Mouse (Mus musculus) hindbrain, postnatal 0 days (tissue): ENCODE measurements around the gene Mlkl. TPM values are rescaled to one million over a fixed set of nuclear protein-coding genes. Genes with fewer than 3 reads are reported as not detected.

Experiments
- ATAC-seq: fragments of 200-750 bp; cut with Nextera tagmentation; 2 replicates; pipeline ENCODE4 v1.8.0; 2017; ENCODE audit warnings: mild to moderate bottlenecking, moderate TSS enrichment, moderate library complexity
- DNase-seq: peaks from one replicate; pipeline ENCODE4 v3.0.0-alpha.2; 2015; ENCODE audit warnings: low spot score
- H3K27ac ChIP-seq: fragments of 300-500 bp; sonication (generic); 2 replicates; pipeline ENCODE4 v1.5.1; 2014; ENCODE audit warnings: mild to moderate bottlenecking
- H3K27me3 ChIP-seq: fragments of 300-500 bp; sonication (generic); 2 replicates; pipeline ENCODE4 v1.6.1; 2014; ENCODE audit warnings: low read length, mixed read lengths; ENCODE audit not compliant: insufficient read depth
- H3K36me3 ChIP-seq: fragments of 300-500 bp; sonication (generic); 2 replicates; pipeline ENCODE4 v1.6.1; 2014; ENCODE audit warnings: low read length, mixed read lengths; ENCODE audit not compliant: insufficient read depth
- H3K4me1 ChIP-seq: fragments of 300-500 bp; sonication (generic); 2 replicates; pipeline ENCODE4 v1.6.1; 2014; ENCODE audit warnings: antibody characterized with exemption, low read length, mixed read lengths; ENCODE audit not compliant: insufficient read depth
- H3K4me2 ChIP-seq: fragments of 300-500 bp; sonication (generic); 2 replicates; pipeline ENCODE4 v1.6.1; 2014; ENCODE audit warnings: low read depth, mild to moderate bottlenecking, low read length, moderate library complexity, mixed read lengths
- H3K4me3 ChIP-seq: fragments of 300-500 bp; sonication (generic); 2 replicates; pipeline ENCODE4 v1.5.1; 2014; ENCODE audit warnings: low read length
- H3K9ac ChIP-seq: fragments of 300-500 bp; sonication (generic); replicated peaks from 2 replicates; pipeline ENCODE4 v1.6.1; 2014; ENCODE audit warnings: mild to moderate bottlenecking, low read length, moderate library complexity, mixed read lengths
- H3K9me3 ChIP-seq: fragments of 300-500 bp; sonication (generic); 2 replicates; pipeline ENCODE4 v1.6.1; 2016; ENCODE audit warnings: low read length, mixed read lengths
- CTCF ChIP-seq: IDR thresholded peaks from 2 replicates; pipeline ENCODE4 v1.5.1; 2016; ENCODE audit warnings: antibody characterized with exemption, control low read depth, low read depth
- WGBS: fragments of 180-500 bp; shearing (Covaris S2); extraction: QIAGEN DNeasy Blood & Tissue Kit; methylation state at CpG from one replicate; pipeline ENCODE4 v1.1.7; 2014; 5-methylcytosine and 5-hydroxymethylcytosine counted together
- polyA plus RNA-seq: library from polyadenylated mRNA; unstranded; fragments of >200 nt; fragmentation: Nextera tagmentation; extraction: Ambion mirVana; gene quantifications from 2 replicates; pipeline ENCODE4 v1.2.1, GENCODE M21; 2015
- total RNA-seq: library from RNA; depleted of rRNA; stranded (reverse); fragments of >200 nt; gene quantifications from 2 replicates; pipeline ENCODE4 v1.2.3, GENCODE M21; 2014; rRNA removed

Gene Mlkl
- total RNA-seq (0.63 TPM in 1 of 2 replicates, not detected in the other), polyA plus RNA-seq (0.60 and 0.63 TPM in 2 replicates)

DNA sequence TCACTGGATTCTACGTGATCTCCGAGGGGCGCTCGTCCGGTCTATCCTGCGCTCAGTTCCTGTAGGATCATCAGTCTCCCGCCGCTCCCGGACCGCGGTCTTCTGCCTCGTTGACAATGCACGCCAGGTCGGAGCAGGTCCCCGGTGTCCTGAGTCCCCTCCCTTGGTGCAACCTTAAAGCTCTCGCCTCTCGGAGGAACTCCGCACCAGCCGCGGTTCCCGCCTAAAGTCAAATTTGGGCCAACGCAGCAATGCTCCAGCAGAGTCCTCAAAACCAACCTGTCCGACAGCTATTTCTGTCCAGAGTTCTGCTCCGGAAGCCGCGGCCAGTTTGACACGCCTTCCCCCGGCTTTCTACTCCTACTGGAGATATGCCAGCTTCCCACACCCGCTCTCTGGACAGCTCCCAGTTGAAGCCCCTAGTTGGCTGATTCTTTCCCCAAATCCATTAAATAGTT lies at the start of gene Mlkl:
TSS of gene Mlkl (minus strand) at position 288 of the 458 bp plus-strand sequence.
- Histone ChIP-seq H3K27me3 (no peaks in the 10 kb centered on the region), H3K27ac (no peak within 1 kb of the TSS), H3K9me3 (no peaks in the 10 kb centered on the region), H3K4me1 (no peaks in the 10 kb centered on the region), H3K36me3 (no peaks in the 10 kb centered on the region), H3K4me2 (peak within 1 kb of the TSS; percentile 80), H3K9ac (peak within 1 kb of the TSS; percentile 41; the same call in 1 of the 2 replicates), H3K4me3 (peak within 1 kb of the TSS; percentile 42)
- DNase-seq (peak; percentile 54), ATAC-seq (0 out of 2 replicates have a peak, but pooled peaks have one; percentile 21)
- under 1% methylated on average over 29 of the region's 29 CpGs for WGBS
- no peak for TF ChIP-seq CTCF

- no peak overlapping the region for H3K4me2 ChIP-seq
- H3K4me1 ChIP-seq = no peaks in the 10 kb centered on the region
- H3K36me3 ChIP-seq = no peaks in the 10 kb centered on the region
- no peak for ATAC-seq
- no peak for TF ChIP-seq CTCF
- no peaks in the 10 kb centered on the region for H3K27me3 ChIP-seq
- 58% methylated on average over 9 of the region's 9 CpGs for WGBS
- no peak overlapping the region for H3K4me3 ChIP-seq
- no peak for DNase-seq
- H3K9ac ChIP-seq = no peak overlapping the region
- no peak overlapping the region for H3K27ac ChIP-seq
- H3K9me3 ChIP-seq = no peaks in the 10 kb centered on the region
Observed at GRCm38 (mm10) chr8:111385915-111386314, 47.9 kb upstream of the Mlkl start.

DNA sequence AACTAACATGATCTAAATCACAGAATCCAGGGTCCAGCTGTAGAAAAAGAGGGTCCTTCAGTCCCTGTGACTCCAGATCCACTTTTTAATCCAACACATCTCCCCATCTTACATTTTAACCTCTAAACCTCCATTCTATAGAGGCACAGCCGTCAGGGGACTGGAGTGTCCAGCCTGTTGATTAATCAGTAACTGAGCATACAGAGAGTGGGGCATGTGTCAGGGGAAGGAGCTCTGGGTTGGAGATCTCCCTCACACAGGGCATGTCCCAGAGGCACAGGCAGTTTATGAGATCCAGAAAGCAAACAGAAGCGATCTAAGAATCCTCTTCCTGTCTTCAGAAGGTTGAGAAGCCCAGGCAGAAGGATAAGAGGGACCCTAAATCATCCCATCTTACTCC lies 46.7 kb upstream of the Mlkl start:
- WGBS = 47% methylated on average over 2 of the region's 2 CpGs
- Histone ChIP-seq H3K27me3 (no peaks in the 10 kb centered on the region), H3K4me2 (no peak overlapping the region), H3K36me3 (no peaks in the 10 kb centered on the region), H3K27ac (no peak overlapping the region), H3K4me1 (no peaks in the 10 kb centered on the region), H3K4me3 (no peak overlapping the region), H3K9me3 (no peaks in the 10 kb centered on the region), H3K9ac (no peak overlapping the region)
- ATAC-seq (no peak), DNase-seq (no peak)
- no peak for TF ChIP-seq CTCF

GRCm38 (mm10) chr8:111375192-111375591 lies 37.2 kb upstream of the Mlkl start:
- Histone ChIP-seq H3K9ac (no peak overlapping the region), H3K4me2 (no peak overlapping the region), H3K27ac (no peak overlapping the region), H3K36me3 (no peaks in the 10 kb centered on the region), H3K4me1 (no peaks in the 10 kb centered on the region), H3K9me3 (no peaks in the 10 kb centered on the region), H3K4me3 (no peak overlapping the region), H3K27me3 (no peaks in the 10 kb centered on the region)
- TF ChIP-seq CTCF = no peak
- peak; percentile 47; the same call in 1 of the 2 replicates for ATAC-seq
- WGBS = 53% methylated on average over 6 of the region's 6 CpGs
- no peak for DNase-seq

- ATAC-seq (no peak), DNase-seq (no peak)
- no peak for TF ChIP-seq CTCF
- H3K4me2 ChIP-seq = no peak overlapping the region
- no peaks in the 10 kb centered on the region for H3K9me3 ChIP-seq
- no peak overlapping the region for H3K27ac ChIP-seq
- no peaks in the 10 kb centered on the region for H3K4me1 ChIP-seq
- 87% methylated on average over 9 of the region's 9 CpGs for WGBS
- H3K9ac ChIP-seq = no peak overlapping the region
- no peaks in the 10 kb centered on the region for H3K27me3 ChIP-seq
- no peak overlapping the region for H3K4me3 ChIP-seq
- no peaks in the 10 kb centered on the region for H3K36me3 ChIP-seq
Observed at GRCm38 (mm10) chr8:111369711-111370110, 31.7 kb upstream of the Mlkl start.

DNA sequence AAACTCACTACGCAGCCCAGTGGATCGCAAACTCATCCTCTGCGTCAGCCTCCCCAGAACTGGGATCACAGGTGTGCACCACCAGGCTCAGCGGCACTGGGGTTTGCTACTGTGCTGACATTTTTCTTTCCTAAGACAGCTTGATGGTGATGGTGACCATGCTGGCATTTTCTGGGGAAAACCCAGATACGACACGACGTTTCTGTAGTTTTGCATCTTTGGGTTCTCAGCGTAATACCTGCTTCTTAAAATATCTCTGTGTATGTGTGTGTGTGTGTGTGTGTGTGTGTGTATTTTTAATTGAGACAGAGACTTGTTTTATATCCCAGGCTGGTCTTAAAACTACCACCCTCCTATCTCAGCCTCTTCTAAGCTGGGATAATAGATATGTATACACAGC lies 29.4 kb upstream of the Mlkl start:
- H3K4me1 ChIP-seq = no peaks in the 10 kb centered on the region
- ATAC-seq = no peak
- no peak for TF ChIP-seq CTCF
- no peak for DNase-seq
- H3K27me3 ChIP-seq = no peaks in the 10 kb centered on the region
- H3K9me3 ChIP-seq = no peaks in the 10 kb centered on the region
- peak overlapping the region; percentile 24 for H3K4me2 ChIP-seq
- no peaks in the 10 kb centered on the region for H3K36me3 ChIP-seq
- H3K9ac ChIP-seq = 0 out of 2 replicates have a peak overlapping the region, but pooled peaks have one; percentile 26
- no peak overlapping the region for H3K27ac ChIP-seq
- no peak overlapping the region for H3K4me3 ChIP-seq
- 83% methylated on average over 8 of the region's 8 CpGs for WGBS

DNA sequence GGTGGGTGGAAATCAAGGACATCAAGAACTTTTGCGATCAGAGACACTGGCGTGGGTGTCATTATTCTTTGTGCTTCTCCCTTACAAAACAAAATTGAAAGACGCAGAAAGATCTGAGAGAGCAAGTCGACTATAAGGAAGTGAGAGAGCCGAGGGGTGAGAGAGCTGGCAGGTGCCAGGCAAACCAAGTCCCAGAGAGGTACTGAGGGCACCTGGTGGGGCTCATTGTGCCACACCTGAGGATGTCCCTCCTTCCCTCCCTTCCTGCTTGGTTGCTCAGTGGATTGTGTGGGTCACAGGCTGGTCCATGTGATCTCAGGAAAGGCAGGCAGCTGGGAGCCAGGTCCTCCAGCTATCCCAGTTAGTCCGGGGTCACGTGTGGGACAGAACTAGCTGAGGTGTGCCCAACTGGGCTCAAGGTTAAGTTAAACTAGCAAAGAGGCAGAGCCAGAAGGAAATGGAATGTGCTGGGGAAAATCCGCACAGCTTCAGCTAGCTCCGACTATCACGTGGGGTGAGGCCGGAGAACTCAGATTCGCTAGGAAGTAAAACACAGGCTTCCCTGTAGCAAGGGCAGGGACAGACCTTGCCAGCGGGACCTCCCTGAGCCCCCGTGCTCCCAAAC lies 28.7 kb upstream of the Mlkl start:
- Histone ChIP-seq H3K9me3 (no peaks in the 10 kb centered on the region), H3K4me2 (peak overlapping the region; percentile 24), H3K9ac (0 out of 2 replicates have a peak overlapping the region, but pooled peaks have one; percentile 26), H3K4me3 (no peak overlapping the region), H3K36me3 (no peaks in the 10 kb centered on the region), H3K4me1 (no peaks in the 10 kb centered on the region), H3K27me3 (no peaks in the 10 kb centered on the region), H3K27ac (no peak overlapping the region)
- DNase-seq = no peak
- no peak for ATAC-seq
- 41% methylated on average over 14 of the region's 14 CpGs for WGBS
- no peak for TF ChIP-seq CTCF
